Mouse (Mus musculus): ENCODE data around the gene Lgals1. TPM values are rescaled to one million over a fixed set of nuclear protein-coding genes. Genes with fewer than 3 reads are reported as not detected.

Lgals1 gene
- total and polyA plus RNA-seq, 3 experiments: 646 to 1,010 (median 974) TPM

DNA sequence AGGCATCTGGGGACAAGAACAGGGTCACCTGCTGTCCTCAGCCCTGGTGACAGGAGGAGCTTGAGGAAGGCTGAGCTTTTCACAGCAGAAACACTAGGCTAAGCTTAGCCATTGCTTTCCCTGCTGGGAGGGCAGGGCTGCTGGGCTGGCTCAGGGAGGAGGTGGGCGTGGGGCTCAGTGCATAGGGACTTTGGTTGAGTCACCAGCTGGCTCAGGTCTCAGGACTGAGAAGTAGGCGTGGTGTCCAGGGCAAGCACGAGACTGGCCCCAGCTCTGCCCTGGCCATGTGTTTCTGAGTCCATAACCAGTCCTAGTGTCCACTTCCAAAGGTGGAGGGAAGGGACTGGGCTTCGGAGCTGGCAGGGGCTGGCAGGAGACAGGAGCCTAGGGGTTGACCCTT, 33.6 kb downstream of the Lgals1 start:
- Histone ChIP-seq H3K9me3 (replicated peaks; ENCODE audit: insufficient read depth, low read length) (no peaks in the 10 kb centered on the region), H3K27ac (ENCODE audit: control insufficient read depth, low read depth, low read length) (no peak overlapping the region), H3K4me1 (ENCODE audit: control insufficient read depth in 1 of 2, insufficient read depth in 2 of 2, low read length in 2 of 2) (no peaks in the 10 kb centered on the region), H3K36me3 (ENCODE audit: control insufficient read depth in 1 of 2, insufficient read depth in 2 of 2, low read length in 2 of 2) (no peaks in the 10 kb centered on the region), H3K4me3 (ENCODE audit: control insufficient read depth in 1 of 2, insufficient read depth in 1 of 2, low read depth in 2 of 2, low read length in 2 of 2) (no peak overlapping the region), H3K79me2 (ENCODE audit: control insufficient read depth, insufficient read depth, low read length, poor library complexity) (no peaks in the 10 kb centered on the region), H3K27me3 (ENCODE audit: control insufficient read depth in 1 of 2, insufficient read depth in 2 of 2, low read length in 2 of 2) (no peaks in the 10 kb centered on the region), H3K9ac (ENCODE audit: control insufficient read depth, low read depth, low read length, poor library complexity, severe bottlenecking) (no peak overlapping the region)
- TF ChIP-seq RCOR1 (IDR thresholded peaks at IDR 0.05; ENCODE audit: low read depth, low read length): no peak
- DNase-seq (ENCODE audit: low read depth, low spot score): no peak

DNA sequence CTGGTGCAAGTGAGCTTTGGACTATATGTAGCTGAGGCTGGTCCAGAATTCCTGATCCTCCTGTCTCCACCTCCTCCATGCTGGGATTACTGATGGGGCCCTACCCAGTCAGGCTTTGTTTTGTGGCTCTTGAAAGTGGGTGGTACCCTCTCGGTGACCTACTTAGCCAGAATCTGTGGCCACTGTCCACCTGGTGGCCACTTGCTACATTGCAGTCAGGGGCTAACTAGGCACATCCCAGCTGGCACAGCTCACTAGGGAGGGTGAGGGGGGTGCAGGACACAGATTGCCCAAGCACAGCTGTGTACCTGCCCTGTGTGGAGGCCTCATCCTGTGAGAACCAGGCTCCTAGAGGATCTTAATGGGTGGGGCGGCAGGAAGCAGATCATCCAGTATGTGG, 36.4 kb downstream of the Lgals1 start:
- Histone ChIP-seq H3K27me3 (ENCODE audit: control insufficient read depth in 1 of 2, insufficient read depth in 2 of 2, low read length in 2 of 2) (no peaks in the 10 kb centered on the region), H3K27ac (ENCODE audit: control insufficient read depth, low read depth, low read length) (no peak overlapping the region), H3K36me3 (ENCODE audit: control insufficient read depth in 1 of 2, insufficient read depth in 2 of 2, low read length in 2 of 2) (no peaks in the 10 kb centered on the region), H3K4me1 (ENCODE audit: control insufficient read depth in 1 of 2, insufficient read depth in 2 of 2, low read length in 2 of 2) (no peaks in the 10 kb centered on the region), H3K9me3 (replicated peaks; ENCODE audit: insufficient read depth, low read length) (no peaks in the 10 kb centered on the region), H3K4me3 (ENCODE audit: control insufficient read depth in 1 of 2, insufficient read depth in 1 of 2, low read depth in 2 of 2, low read length in 2 of 2) (no peak overlapping the region), H3K9ac (ENCODE audit: control insufficient read depth, low read depth, low read length, poor library complexity, severe bottlenecking) (no peak overlapping the region), H3K79me2 (ENCODE audit: control insufficient read depth, insufficient read depth, low read length, poor library complexity) (no peaks in the 10 kb centered on the region)
- TF ChIP-seq RAD21 (IDR thresholded peaks at IDR 0.05; ENCODE audit: low read depth, low read length) (peak; percentile 32), MXI1 (IDR thresholded peaks at IDR 0.05; ENCODE audit: low read depth, low read length) (no peak), GATA1 (IDR thresholded peaks at IDR 0.05; ENCODE audit: low read depth, low read length) (no peak), MAFK (IDR thresholded peaks at IDR 0.05; ENCODE audit: borderline replicate concordance, low read depth, low read length) (no peak), ETS1 (IDR thresholded peaks at IDR 0.05; ENCODE audit: low read depth, low read length) (no peak), SMC3 (IDR thresholded peaks at IDR 0.05; ENCODE audit: low read depth, low read length) (peak; percentile 51), CTCF (IDR thresholded peaks at IDR 0.05 in 2 of 3, conservative IDR thresholded peaks at IDR 0.05 in 1 of 3; ENCODE audit: control insufficient read depth in 1 of 3, insufficient read depth in 1 of 3, low read depth in 2 of 3, low read length in 3 of 3, poor library complexity in 1 of 3, severe bottlenecking in 1 of 3) (peak; percentile 51 to 64 (median 56); a peak in 5 of 6 replicates), RCOR1 (IDR thresholded peaks at IDR 0.05; ENCODE audit: low read depth, low read length) (no peak)
- DNase-seq (ENCODE audit: low read depth, low spot score): peak; percentile 56

DNA sequence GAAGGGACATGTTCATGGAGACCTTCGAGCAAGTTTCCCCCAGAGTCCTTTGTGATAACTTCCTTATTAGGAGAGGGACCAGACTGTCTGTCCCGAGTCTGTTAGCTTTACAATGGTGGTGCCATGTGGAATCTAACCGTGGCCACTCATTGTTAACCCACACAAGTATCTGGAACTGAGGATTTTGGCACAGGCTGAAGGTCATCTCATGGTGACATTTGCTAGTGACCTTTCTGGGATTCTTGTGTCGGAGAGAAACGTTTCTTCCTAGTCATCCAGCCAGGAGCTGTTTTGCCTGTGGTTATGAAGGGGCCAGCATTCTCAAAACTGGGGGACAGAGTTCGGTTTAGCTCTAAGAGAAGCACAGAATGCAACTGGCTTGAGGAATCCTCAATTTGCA, 45.1 kb downstream of the Lgals1 start:
- Histone ChIP-seq H3K4me3 (ENCODE audit: control insufficient read depth in 1 of 2, insufficient read depth in 1 of 2, low read depth in 2 of 2, low read length in 2 of 2) (no peak overlapping the region), H3K27ac (ENCODE audit: control insufficient read depth, low read depth, low read length) (no peak overlapping the region), H3K27me3 (ENCODE audit: control insufficient read depth in 1 of 2, insufficient read depth in 2 of 2, low read length in 2 of 2) (no peaks in the 10 kb centered on the region), H3K9ac (ENCODE audit: control insufficient read depth, low read depth, low read length, poor library complexity, severe bottlenecking) (no peak overlapping the region), H3K4me1 (ENCODE audit: control insufficient read depth in 1 of 2, insufficient read depth in 2 of 2, low read length in 2 of 2) (no peaks in the 10 kb centered on the region), H3K9me3 (replicated peaks; ENCODE audit: insufficient read depth, low read length) (no peaks in the 10 kb centered on the region), H3K79me2 (ENCODE audit: control insufficient read depth, insufficient read depth, low read length, poor library complexity) (no peaks in the 10 kb centered on the region), H3K36me3 (ENCODE audit: control insufficient read depth in 1 of 2, insufficient read depth in 2 of 2, low read length in 2 of 2) (no peaks in the 10 kb centered on the region)
- no peak for DNase-seq (ENCODE audit: low read depth, low spot score)
- TF ChIP-seq MAX (IDR thresholded peaks at IDR 0.05; ENCODE audit: low read length) (no peak), RAD21 (IDR thresholded peaks at IDR 0.05; ENCODE audit: low read depth, low read length) (no peak), MYC (IDR thresholded peaks at IDR 0.05; ENCODE audit: low read depth, low read length) (no peak), E2F4 (IDR thresholded peaks at IDR 0.05; ENCODE audit: borderline replicate concordance, low read depth, low read length) (no peak), TAL1 (IDR thresholded peaks at IDR 0.05; ENCODE audit: low read length) (no peak), USF1 (IDR thresholded peaks at IDR 0.05; ENCODE audit: low read depth, low read length) (no peak), ZMIZ1 (IDR thresholded peaks at IDR 0.05; ENCODE audit: low read depth, low read length) (no peak), ETS1 (IDR thresholded peaks at IDR 0.05; ENCODE audit: low read depth, low read length) (no peak), EP300 (IDR thresholded peaks at IDR 0.05; ENCODE audit: low read depth in 1 of 2, low read length in 2 of 2) (no peak), SMC3 (IDR thresholded peaks at IDR 0.05; ENCODE audit: low read depth, low read length) (no peak), ZNF384 (IDR thresholded peaks at IDR 0.05; ENCODE audit: low read depth, low read length) (no peak), TBP (IDR thresholded peaks at IDR 0.05; ENCODE audit: low read depth, low read length) (no peak), MEF2A (IDR thresholded peaks at IDR 0.05; ENCODE audit: extremely low read depth, insufficient replicate concordance, low read depth, low read length, poor library complexity, severe bottlenecking) (no peak), ZKSCAN1 (IDR thresholded peaks at IDR 0.05; ENCODE audit: low read depth, low read length) (no peak), CHD1 (IDR thresholded peaks at IDR 0.05; ENCODE audit: low read depth, low read length) (no peak), USF2 (IDR thresholded peaks at IDR 0.05; ENCODE audit: borderline replicate concordance in 1 of 2, insufficient read depth in 1 of 2, low read depth in 1 of 2, low read length in 2 of 2) (no peak), MXI1 (IDR thresholded peaks at IDR 0.05; ENCODE audit: low read depth, low read length) (no peak), BHLHE40 (IDR thresholded peaks at IDR 0.05; ENCODE audit: borderline replicate concordance, low read depth, low read length) (no peak), ZC3H11A (IDR thresholded peaks at IDR 0.05; ENCODE audit: low read depth, low read length) (no peak)

Measured in MEL (cell line).